Mouse (Mus musculus): Measurements from ENCODE around the gene Pwwp2a. TPM values are rescaled to one million over a fixed set of nuclear protein-coding genes. Genes with fewer than 3 reads are reported as not detected.
A peak's percentile ranks its signal among the peaks of the same experiment; 100 is the strongest.

Gene Pwwp2a
- polyA plus RNA-seq, 1 experiment = 36.2 TPM

GRCm38 (mm10) chr11:43656464-43656863, 25.3 kb upstream of the Pwwp2a start:
- H3K4me1 ChIP-seq (ENCODE audit: control insufficient read depth, insufficient read depth, low read length) = no peaks in the 10 kb centered on the region
- no peak overlapping the region for H3K4me3 ChIP-seq (ENCODE audit: insufficient read depth, low read length)
- no peak overlapping the region for H3K27ac ChIP-seq (ENCODE audit: insufficient read depth, low read length)
- no peak for TF ChIP-seq CTCF (IDR thresholded peaks at IDR 0.05; ENCODE audit: extremely low read depth, insufficient read depth, low read length)
- no peak for TF ChIP-seq POLR2A (IDR thresholded peaks at IDR 0.05; ENCODE audit: extremely low read depth, insufficient read depth, low read length)

- H3K27ac ChIP-seq (ENCODE audit: insufficient read depth, low read length) = no peak overlapping the region
- TF ChIP-seq CTCF (IDR thresholded peaks at IDR 0.05; ENCODE audit: extremely low read depth, insufficient read depth, low read length) (no peak), POLR2A (IDR thresholded peaks at IDR 0.05; ENCODE audit: extremely low read depth, insufficient read depth, low read length) (no peak)
- H3K4me3 ChIP-seq (ENCODE audit: insufficient read depth, low read length) = no peak overlapping the region
- H3K4me1 ChIP-seq (ENCODE audit: control insufficient read depth, insufficient read depth, low read length) = no peaks in the 10 kb centered on the region
Measured at GRCm38 (mm10) chr11:43658010-43658409, 23.8 kb upstream of the Pwwp2a start.

- Histone ChIP-seq H3K27ac (ENCODE audit: insufficient read depth, low read length) (no peak overlapping the region), H3K4me1 (ENCODE audit: control insufficient read depth, insufficient read depth, low read length) (no peaks in the 10 kb centered on the region), H3K4me3 (ENCODE audit: insufficient read depth, low read length) (no peak overlapping the region)
- no peak for TF ChIP-seq CTCF (IDR thresholded peaks at IDR 0.05; ENCODE audit: extremely low read depth, insufficient read depth, low read length)
- no peak for TF ChIP-seq POLR2A (IDR thresholded peaks at IDR 0.05; ENCODE audit: extremely low read depth, insufficient read depth, low read length)
Measured at GRCm38 (mm10) chr11:43667038-43667745, 14.6 kb upstream of the Pwwp2a start.

- TF ChIP-seq CTCF (IDR thresholded peaks at IDR 0.05; ENCODE audit: extremely low read depth, insufficient read depth, low read length) = no peak
- peak; percentile 42; the same call in 1 of the 2 replicates for TF ChIP-seq POLR2A (IDR thresholded peaks at IDR 0.05; ENCODE audit: extremely low read depth, insufficient read depth, low read length)
- Histone ChIP-seq H3K4me1 (ENCODE audit: control insufficient read depth, insufficient read depth, low read length) (peaks cover 5% of the 10 kb centered on the region; the same call in 1 of the 2 replicates), H3K4me3 (ENCODE audit: insufficient read depth, low read length) (peak overlapping the region; percentile 99), H3K27ac (ENCODE audit: insufficient read depth, low read length) (peak overlapping the region; percentile 96)
Measured at GRCm38 (mm10) chr11:43682415-43683217, 818 bp downstream of the Pwwp2a start.

GRCm38 (mm10) chr11:43688850-43689249, 7.1 kb downstream of the Pwwp2a start:
- no peak overlapping the region for H3K27ac ChIP-seq (ENCODE audit: insufficient read depth, low read length)
- peaks cover 3% of the 10 kb centered on the region for H3K4me1 ChIP-seq (ENCODE audit: control insufficient read depth, insufficient read depth, low read length)
- TF ChIP-seq POLR2A (IDR thresholded peaks at IDR 0.05; ENCODE audit: extremely low read depth, insufficient read depth, low read length) = no peak
- no peak for TF ChIP-seq CTCF (IDR thresholded peaks at IDR 0.05; ENCODE audit: extremely low read depth, insufficient read depth, low read length)

GRCm38 (mm10) chr11:43696623-43697022, 14.8 kb downstream of the Pwwp2a start:
- no peak overlapping the region for H3K27ac ChIP-seq (ENCODE audit: insufficient read depth, low read length)
- no peaks in the 10 kb centered on the region for H3K4me1 ChIP-seq (ENCODE audit: control insufficient read depth, insufficient read depth, low read length)

More at GRCm38 (mm10) chr11:43688850-43689249, 7.1 kb downstream of the Pwwp2a start:
- no peak overlapping the region for H3K4me3 ChIP-seq (ENCODE audit: insufficient read depth, low read length)

GRCm38 (mm10) chr11:43698621-43699020, 16.8 kb downstream of the Pwwp2a start:
- no peak for TF ChIP-seq POLR2A (IDR thresholded peaks at IDR 0.05; ENCODE audit: extremely low read depth, insufficient read depth, low read length)
- TF ChIP-seq CTCF (IDR thresholded peaks at IDR 0.05; ENCODE audit: extremely low read depth, insufficient read depth, low read length) = no peak
- Histone ChIP-seq H3K27ac (ENCODE audit: insufficient read depth, low read length) (no peak overlapping the region), H3K4me3 (ENCODE audit: insufficient read depth, low read length) (no peak overlapping the region), H3K4me1 (ENCODE audit: control insufficient read depth, insufficient read depth, low read length) (peaks cover 2% of the 10 kb centered on the region; the same call in 1 of the 2 replicates)

More at GRCm38 (mm10) chr11:43696623-43697022, 14.8 kb downstream of the Pwwp2a start:
- TF ChIP-seq CTCF (IDR thresholded peaks at IDR 0.05; ENCODE audit: extremely low read depth, insufficient read depth, low read length) (no peak), POLR2A (IDR thresholded peaks at IDR 0.05; ENCODE audit: extremely low read depth, insufficient read depth, low read length) (no peak)
- no peak overlapping the region for H3K4me3 ChIP-seq (ENCODE audit: insufficient read depth, low read length)

- no peak for TF ChIP-seq POLR2A (IDR thresholded peaks at IDR 0.05; ENCODE audit: extremely low read depth, insufficient read depth, low read length)
- H3K4me1 ChIP-seq (ENCODE audit: control insufficient read depth, insufficient read depth, low read length) = peaks cover 2% of the 10 kb centered on the region; the same call in 1 of the 2 replicates
- no peak overlapping the region for H3K27ac ChIP-seq (ENCODE audit: insufficient read depth, low read length)
- H3K4me3 ChIP-seq (ENCODE audit: insufficient read depth, low read length) = no peak overlapping the region
Measured at GRCm38 (mm10) chr11:43700291-43700690, 18.5 kb downstream of the Pwwp2a start.

GRCm38 (mm10) chr11:43703552-43703951, 21.8 kb downstream of the Pwwp2a start:
- no peak overlapping the region for H3K4me3 ChIP-seq (ENCODE audit: insufficient read depth, low read length)
- no peak overlapping the region for H3K27ac ChIP-seq (ENCODE audit: insufficient read depth, low read length)
- TF ChIP-seq POLR2A (IDR thresholded peaks at IDR 0.05; ENCODE audit: extremely low read depth, insufficient read depth, low read length) (no peak), CTCF (IDR thresholded peaks at IDR 0.05; ENCODE audit: extremely low read depth, insufficient read depth, low read length) (no peak)
- H3K4me1 ChIP-seq (ENCODE audit: control insufficient read depth, insufficient read depth, low read length) = peaks cover 3% of the 10 kb centered on the region

All from cortical plate, adult 2 months (tissue).